Mouse (Mus musculus) layer of hippocampus, adult 11-12 months (tissue): ENCODE results near the gene Rbm20.

ENCODE experiments used
- DNase-seq: peaks from one replicate; pipeline ENCODE4 v3.0.0; 2022; ENCODE audit warnings: low spot score

Rbm20 gene

GRCm38 (mm10) chr19:53851826-53852698 lies 175.0 kb downstream of the Rbm20 start:
- no peak for DNase-seq

- DNase-seq = peak; percentile 76
Measured at GRCm38 (mm10) chr19:53852699-53853451, 175.8 kb downstream of the Rbm20 start.

- no peak for DNase-seq
Measured at GRCm38 (mm10) chr19:53854978-53855377, 177.9 kb downstream of the Rbm20 start.

GRCm38 (mm10) chr19:53855781-53856180 lies 178.7 kb downstream of the Rbm20 start:
- no peak for DNase-seq

GRCm38 (mm10) chr19:53856794-53857193 lies 179.7 kb downstream of the Rbm20 start:
- DNase-seq = no peak

- DNase-seq = no peak
Measured at GRCm38 (mm10) chr19:53857962-53858361, 180.9 kb downstream of the Rbm20 start.

GRCm38 (mm10) chr19:53859149-53859548 lies 182.0 kb downstream of the Rbm20 start:
- DNase-seq = no peak

- no peak for DNase-seq
Measured at GRCm38 (mm10) chr19:53859593-53859992, 182.5 kb downstream of the Rbm20 start.

GRCm38 (mm10) chr19:53861346-53861745 lies 184.2 kb downstream of the Rbm20 start:
- DNase-seq = no peak

- DNase-seq = no peak
Measured at GRCm38 (mm10) chr19:53862573-53863246, 185.6 kb downstream of the Rbm20 start.

GRCm38 (mm10) chr19:53867238-53867637 lies 190.1 kb downstream of the Rbm20 start:
- no peak for DNase-seq

- no peak for DNase-seq
Measured at GRCm38 (mm10) chr19:53868125-53868524, 191.0 kb downstream of the Rbm20 start.

GRCm38 (mm10) chr19:53868796-53869195 lies 191.7 kb downstream of the Rbm20 start:
- DNase-seq = no peak

GRCm38 (mm10) chr19:53869427-53870385 lies 192.6 kb downstream of the Rbm20 start:
- no peak for DNase-seq

- no peak for DNase-seq
Measured at GRCm38 (mm10) chr19:53870568-53870967, 193.5 kb downstream of the Rbm20 start.

GRCm38 (mm10) chr19:53871502-53871901 lies 194.4 kb downstream of the Rbm20 start:
- DNase-seq = no peak

- DNase-seq = no peak
Measured at GRCm38 (mm10) chr19:53872994-53873713, 196.0 kb downstream of the Rbm20 start.

- DNase-seq = no peak
Measured at GRCm38 (mm10) chr19:53875246-53875645, 198.1 kb downstream of the Rbm20 start.

- DNase-seq = no peak
Measured at GRCm38 (mm10) chr19:53877779-53878178, 200.7 kb downstream of the Rbm20 start.

GRCm38 (mm10) chr19:53880460-53880859 lies 203.4 kb downstream of the Rbm20 start:
- DNase-seq = no peak

GRCm38 (mm10) chr19:53881786-53882185 lies 204.7 kb downstream of the Rbm20 start:
- DNase-seq = no peak
